Mouse (Mus musculus) retina, adult 2 months (tissue): ENCODE measurements around the gene Gm4969.
A peak's percentile ranks its signal among the peaks of the same experiment; 100 is the strongest.
"Not testable (repeated sequence)": the region's sequence is repeated elsewhere in the genome, so short reads cannot be mapped to it uniquely, and the experiment has no call there.

Experiments used
- DNase-seq: peaks from one replicate; pipeline ENCODE4 v3.0.0-alpha.2; 2012; ENCODE audit warnings: low read depth, low spot score

Gene Gm4969

DNA sequence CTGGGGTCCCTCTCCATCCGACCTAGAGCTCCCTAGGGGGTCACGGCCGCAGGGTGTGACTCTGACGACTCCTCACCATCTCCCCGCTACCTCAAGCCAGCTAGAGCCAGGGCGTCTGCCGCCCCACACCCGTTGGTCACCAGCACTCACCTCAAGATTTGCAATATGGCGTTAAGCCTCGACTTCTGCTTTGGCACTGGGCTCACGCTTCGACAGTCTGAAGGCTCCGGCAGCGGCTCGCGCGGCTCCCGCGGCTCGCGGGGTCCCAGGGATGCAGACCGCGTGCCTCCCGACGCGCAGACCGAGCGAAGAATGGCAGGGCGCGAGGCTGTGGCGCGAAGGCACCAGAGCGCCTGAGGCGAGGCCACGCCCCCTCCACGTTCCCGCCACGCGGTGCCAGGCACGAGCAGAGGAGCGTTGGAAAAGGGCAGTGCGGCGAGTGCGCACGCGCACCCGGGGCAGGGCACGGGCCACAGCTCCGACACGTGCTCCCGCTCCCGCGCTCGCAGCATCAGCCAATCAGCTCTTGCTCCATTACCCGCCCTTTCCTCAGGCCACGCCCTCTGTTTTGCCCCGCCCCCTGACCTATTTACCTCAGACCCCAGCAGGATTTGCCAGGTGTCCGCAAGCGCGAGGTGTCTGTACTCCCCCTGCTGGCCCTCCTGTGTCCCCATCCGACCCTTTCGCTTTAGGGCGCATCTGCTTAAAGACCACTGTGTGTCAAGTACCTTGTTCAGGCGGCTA lies at the start of gene Gm4969:
Gene Gm4969 (minus strand): TSS at position 341 of the 744 bp plus-strand sequence.
- peak; percentile 92 for DNase-seq

- DNase-seq, result no peak
Observed at GRCm38 (mm10) chr7:19166990-19167389, 48.8 kb upstream of the Gm4969 start.

DNA sequence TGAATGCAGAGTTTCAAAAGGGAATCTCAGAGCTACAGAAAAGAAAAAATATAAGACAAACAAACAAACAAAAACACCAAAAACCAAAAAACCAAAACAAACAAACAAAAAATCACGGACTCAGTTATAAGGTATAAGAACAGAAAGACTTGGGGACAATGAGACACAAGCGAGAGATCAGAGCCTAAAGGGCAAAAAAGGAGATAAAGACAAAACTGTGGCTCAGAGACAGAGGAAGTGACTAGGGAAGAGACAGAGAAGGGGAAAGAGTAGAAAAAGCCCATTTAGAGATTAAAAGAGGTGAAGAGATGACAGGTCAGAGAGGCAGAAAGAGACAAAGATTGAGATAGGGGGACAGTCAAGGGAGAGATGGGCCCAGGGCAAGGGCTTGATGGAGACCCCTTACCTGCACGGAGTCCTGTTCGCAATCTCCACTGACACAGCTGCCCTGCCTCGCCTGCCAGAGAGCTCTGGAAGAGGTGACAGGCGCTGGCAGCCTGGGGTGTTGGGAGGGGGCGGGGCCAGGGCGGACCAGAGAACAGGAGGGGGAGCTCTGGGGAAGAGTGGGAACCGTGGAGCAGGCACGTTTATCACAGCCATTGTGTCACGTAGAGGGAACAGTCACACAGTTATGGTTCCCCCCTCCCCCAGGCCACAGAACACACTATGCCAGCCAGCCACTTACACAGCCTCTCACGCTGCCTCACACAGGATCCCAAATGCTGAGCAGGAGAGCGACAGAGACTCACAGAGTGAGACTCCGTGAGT lies 47.7 kb upstream of the Gm4969 start, which contains the start of gene Gipr:
Gene Gipr (minus strand): TSS at position 472 of the 768 bp plus-strand sequence.
- DNase-seq, result no peak

- DNase-seq, result no peak
Observed at GRCm38 (mm10) chr7:19164978-19165377, 46.8 kb upstream of the Gm4969 start.

GRCm38 (mm10) chr7:19164189-19164588 lies 46.0 kb upstream of the Gm4969 start:
- no peak for DNase-seq

- no peak for DNase-seq
Observed at GRCm38 (mm10) chr7:19163752-19164151, 45.6 kb upstream of the Gm4969 start.

- no peak for DNase-seq
Observed at GRCm38 (mm10) chr7:19162928-19163327, 44.8 kb upstream of the Gm4969 start.

DNA sequence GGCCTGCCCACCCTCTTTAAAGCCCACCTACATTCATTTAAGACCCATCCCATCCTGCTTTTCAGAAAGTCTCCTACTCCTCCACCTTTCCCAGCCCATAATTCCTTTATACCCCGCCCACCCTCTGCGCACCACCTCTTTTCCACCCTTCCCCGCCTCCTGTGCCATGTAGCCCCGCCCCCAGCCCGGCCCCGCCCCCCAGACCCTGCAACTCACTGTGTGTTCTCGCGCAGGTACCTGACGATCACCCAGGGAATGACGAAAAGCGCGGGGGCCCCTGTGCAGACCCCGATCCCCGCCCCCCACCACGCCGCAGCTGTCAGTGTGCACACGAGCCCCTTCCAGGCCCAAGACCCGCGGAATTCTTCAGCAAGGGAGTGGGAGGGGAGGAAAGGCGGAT lies 41.9 kb upstream of the Gm4969 start:
- DNase-seq, result no peak

DNA sequence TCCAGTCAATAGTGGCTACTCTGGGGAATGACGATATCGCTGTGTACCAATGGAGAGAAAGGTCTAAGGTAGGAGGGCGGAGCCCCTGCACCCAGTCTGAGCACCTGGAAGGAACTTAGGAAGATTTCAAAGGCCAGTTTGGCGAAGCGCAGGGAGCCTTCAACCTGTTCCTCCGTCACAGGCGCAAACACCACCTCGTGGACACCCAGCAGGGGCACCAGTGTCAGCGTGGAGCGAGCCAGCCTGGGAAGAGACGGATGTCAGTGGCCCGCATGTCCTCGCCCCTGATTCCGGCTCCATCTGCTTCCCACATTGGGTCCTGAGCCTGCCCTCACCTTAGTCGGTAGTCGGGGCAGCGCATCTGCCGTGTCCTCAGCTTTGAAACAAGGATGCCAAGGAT lies 41.2 kb upstream of the Gm4969 start:
- DNase-seq, result no peak

- DNase-seq, result no peak
Observed at GRCm38 (mm10) chr7:19158601-19159000, 40.4 kb upstream of the Gm4969 start.

GRCm38 (mm10) chr7:19157160-19157800 lies 39.1 kb upstream of the Gm4969 start:
- peak; percentile 48 for DNase-seq

DNA sequence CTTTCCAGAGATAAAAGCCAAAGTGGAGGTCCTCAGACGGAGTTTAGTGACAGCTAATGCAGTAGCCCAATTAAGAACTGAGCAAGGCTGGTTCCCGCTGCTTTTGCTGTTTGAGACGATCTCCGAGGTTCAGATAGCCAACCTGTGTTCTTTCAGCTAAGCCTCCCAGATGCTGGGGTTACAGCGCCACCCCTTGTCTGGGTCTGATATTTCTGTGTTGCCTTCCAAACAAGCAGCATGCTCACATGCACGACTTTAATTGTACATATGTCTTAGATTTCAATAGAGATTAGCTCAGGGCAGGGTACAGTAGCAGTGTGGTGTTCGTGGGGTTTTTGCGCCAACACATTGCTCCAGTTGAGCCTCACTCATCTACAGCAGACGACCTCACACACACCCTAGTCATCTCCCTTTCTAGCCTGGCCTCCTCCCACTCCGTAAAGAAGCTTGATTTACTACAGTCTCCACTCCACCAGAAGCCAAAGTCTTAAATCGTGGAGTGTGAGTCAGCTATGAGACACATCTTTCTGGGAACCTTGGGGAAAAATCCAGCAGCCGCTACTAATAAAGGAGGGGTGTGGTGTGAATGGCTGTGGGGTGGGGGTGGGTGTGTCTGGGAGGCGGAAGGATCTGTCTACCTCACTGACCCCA lies 37.8 kb upstream of the Gm4969 start:
- DNase-seq, result no peak

GRCm38 (mm10) chr7:19154796-19155195 lies 36.6 kb upstream of the Gm4969 start:
- DNase-seq, result no peak

GRCm38 (mm10) chr7:19151121-19151520 lies 33.0 kb upstream of the Gm4969 start:
- not testable (repeated sequence) for DNase-seq

GRCm38 (mm10) chr7:19149626-19150025 lies 31.5 kb upstream of the Gm4969 start, which contains the start of gene Snrpd2:
Snrpd2 (plus strand) TSS chr7:19149722.
- peak; percentile 91 for DNase-seq

DNA sequence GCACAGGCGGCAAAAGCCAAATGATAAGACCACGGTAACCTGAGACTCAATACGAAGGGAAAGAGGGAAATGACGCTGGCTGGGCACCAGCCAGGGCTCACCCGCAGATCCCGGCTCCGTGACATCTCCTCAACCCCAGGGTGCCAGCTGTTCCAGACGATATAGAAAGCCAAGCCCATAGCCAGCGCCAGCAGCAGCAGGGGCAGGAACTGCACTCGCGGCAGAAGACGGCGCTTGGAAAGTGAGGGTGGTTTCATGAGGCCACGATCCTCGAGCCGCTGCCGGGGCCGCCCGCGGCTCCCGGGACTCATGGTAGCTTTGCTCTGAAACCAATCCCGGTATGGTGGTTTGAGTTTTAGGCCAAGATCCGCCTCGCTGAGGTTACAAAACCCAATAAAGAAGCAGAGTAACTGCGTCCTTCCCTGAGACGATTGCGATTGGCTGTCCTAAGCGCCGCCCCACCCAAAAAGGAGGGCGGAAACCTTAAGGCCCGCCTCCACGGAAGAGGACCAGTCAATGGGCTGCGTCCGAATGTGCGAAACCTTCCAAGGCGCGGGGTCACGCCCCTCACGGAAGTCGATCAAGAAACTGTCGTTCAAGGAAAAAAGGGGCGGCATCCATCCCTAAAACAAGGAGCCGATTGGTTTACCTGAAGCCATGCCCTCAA lies 30.8 kb upstream of the Gm4969 start, which contains the start of gene Qpctl:
Gene Qpctl (minus strand): TSS at position 417 of the 667 bp plus-strand sequence.
- DNase-seq, result peak; percentile 93

GRCm38 (mm10) chr7:19148180-19148874 lies 30.2 kb upstream of the Gm4969 start:
- DNase-seq, result no peak

DNA sequence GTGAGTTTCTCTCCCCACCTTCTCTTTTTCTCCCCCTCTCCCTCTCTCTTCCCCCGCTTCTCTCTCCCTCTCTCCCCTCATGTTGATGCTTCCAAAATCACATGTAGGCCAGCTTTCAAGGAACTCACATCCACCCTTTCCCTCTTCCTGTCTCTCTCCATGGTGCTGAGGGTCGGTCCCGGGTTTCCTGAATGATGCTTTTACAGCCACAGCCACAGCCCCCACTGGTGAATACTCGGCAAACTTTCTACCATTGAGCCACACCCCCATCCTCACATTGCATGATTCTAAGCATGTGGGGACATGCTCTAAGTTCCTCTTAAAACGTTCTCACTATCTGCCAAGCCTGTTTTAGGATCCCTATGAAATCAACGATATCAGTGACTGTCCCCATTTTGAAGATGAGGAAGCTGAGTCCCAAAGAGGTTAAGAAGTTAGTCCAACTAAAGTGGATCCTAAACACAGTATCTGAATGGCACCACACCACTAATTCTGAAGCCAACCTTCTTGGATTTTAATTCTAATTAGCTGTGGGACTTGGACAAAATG lies 29.4 kb upstream of the Gm4969 start:
- no peak for DNase-seq

DNA sequence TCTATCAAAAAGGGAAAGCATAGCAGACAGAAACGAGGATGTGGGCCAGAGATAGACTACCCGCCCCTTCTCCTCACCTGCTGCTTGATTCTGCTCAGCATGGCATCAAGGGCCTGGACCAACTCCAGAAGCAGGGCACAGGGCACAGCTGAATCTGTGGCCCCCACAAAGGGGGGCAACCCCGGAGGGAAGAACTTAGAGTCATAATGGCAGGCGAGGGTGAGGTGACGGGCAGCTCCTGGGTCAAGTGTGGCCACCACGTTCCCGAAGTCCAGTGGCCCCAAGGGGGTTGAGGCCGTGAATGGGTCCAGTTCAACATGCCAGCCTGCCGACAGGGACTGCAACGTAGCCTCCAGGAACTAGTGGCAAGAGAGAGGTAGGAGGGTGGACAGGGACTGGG lies 28.6 kb upstream of the Gm4969 start:
- no peak for DNase-seq

DNA sequence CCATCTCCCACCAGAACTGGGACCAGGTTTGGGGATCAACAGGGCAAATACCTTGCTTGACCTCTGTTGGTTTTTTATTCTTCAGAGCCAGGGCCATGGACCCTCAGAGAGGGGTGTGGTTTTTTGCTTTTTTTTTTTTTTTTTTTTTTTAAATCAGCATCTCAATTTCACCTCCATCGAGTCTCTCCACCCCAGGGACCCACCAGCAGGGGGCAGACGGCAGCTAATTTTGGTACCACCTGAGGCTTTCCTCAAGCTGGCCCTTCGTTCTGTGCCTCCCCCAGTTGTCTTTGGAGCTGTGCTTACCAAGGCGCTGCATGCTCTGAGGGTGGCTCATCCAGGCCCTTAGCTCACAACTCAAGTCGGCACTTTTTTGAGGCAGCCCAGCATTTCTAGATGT lies 19.2 kb upstream of the Gm4969 start:
- DNase-seq, result no peak
